Mouse (Mus musculus) cerebellum, adult 11-12 months (tissue): ENCODE data around the gene Olfr1383.
"Not testable (repeated sequence)": the region's sequence is repeated elsewhere in the genome, so short reads cannot be mapped to it uniquely, and the experiment has no call there.

Experiments used
- DNase-seq: peaks from one replicate; pipeline ENCODE4 v3.0.0; 2022

Gene Olfr1383

DNA sequence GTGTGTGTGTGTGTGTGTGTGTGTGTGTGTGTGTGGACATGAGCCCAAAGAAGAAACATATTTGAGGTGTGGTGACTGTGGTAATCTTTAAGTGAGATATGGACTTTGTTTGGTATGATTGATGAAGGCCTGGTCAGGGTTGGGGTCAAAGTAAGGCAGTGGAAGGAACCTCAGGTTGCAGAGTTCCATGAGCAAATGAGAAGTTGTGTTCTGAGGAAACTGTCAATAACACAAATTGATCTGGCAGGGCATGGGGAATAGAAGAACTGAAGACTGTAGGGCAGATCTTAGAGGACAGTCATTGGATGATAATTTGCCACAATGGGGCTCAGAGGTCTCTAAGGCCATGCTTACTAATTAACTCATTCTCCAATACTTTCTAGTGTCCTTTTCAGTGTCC, at the start of gene Olfr1383:
Gene Olfr1383, plus strand, starts transcription at position 301 of the 400 bp plus-strand sequence.
- no peak for DNase-seq

DNA sequence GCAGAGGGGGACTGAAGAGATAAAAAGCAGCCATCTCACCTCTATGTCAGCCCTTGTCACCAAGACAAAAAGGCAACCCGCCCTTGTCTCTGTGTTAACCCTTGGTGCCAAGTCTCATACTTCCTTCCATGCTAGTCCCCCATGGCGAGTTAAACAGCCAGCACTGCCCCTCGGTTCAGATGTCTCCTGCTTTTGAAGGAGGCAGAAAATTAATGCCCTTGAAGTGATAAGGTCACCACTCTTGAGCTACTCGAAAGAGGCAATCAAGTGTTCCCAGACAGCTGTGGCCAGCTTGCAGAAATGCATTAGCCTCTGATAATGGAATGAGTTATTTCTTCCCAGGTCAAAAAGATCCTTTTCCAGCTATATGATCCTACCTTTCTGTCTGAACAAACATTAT, 33.5 kb upstream of the Olfr1383 start:
- DNase-seq = no peak

DNA sequence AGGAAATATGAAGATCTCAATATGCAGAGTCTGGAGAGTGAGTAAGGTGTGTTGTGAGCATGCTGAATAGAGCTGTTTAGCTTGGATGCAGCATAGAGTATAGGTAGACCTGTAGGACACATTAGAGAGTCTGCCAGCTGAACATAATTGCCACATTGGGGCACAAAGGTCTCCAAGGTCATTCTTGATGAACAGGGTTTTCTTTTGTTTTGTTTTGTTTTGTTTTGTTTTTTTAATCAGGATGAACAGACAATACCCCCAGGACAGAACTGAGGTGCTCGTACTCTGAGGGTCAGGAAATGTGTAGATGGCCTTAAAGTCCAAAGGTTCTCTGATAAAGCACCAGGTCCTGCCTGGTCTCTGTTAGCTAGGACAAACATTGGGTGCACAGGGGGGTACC, 30.7 kb upstream of the Olfr1383 start, which contains the start of gene Olfr1385:
Gene Olfr1385, plus strand, starts transcription at position 301 of the 400 bp plus-strand sequence.
- not testable (repeated sequence) for DNase-seq

DNA sequence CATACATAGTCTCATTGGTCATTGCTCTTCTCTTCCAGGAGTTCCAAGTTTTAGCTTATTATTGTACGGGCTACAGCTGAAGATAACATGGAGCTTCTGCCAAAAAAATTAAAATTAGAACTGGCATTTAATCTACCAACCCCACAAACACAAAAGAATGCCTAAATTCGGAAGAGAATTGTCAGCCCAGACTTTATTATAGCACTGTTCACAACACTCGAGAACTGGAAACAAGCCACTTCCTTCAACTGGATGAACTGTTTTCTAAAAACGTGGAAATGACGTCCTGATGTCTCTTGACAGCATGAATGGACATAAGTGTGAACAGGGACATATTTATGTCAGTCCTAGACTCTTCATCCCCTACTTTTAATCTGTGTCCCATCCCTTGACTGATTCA, 1.4 kb upstream of the Olfr1383 start:
- DNase-seq = no peak

DNA sequence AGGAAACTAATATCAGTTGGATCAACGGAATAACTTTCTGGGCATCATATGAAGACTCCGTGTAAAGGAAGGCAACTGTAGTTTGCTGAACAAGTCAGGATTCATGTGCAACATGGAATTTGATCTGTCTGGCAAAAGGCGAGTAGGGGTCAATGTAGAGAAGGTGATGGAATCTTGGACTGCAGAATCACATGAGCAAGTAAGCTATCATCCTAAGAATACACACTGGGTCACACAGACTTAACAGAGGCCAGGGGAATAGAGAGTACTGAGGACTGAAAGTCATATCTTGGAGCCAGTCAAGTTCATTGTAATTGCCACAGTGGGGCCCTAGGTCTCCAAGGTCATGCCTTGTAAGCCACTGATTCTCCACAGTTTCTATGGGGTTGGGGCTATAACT, 8.5 kb downstream of the Olfr1383 start, which contains the start of gene Olfr1382:
Gene Olfr1382, plus strand, starts transcription at position 301 of the 400 bp plus-strand sequence.
- no peak for DNase-seq

DNA sequence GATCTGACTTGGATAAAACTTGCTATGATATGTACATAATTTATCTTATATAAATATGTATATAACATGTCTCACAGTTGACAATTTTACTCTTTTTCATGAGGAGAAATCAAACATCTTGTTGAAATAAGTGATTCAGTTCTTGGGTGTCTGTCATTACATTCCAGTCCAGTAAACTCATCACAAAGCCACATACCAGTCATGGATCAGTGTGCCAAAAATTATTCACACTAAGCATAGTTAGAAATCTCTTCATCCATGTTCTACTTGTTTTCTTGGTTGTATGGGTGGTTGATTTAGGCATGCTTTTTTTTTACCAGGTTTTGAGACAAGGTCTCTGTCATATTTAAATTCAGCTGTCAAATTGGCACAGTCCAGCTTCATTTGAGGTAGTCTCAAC, 13.3 kb downstream of the Olfr1383 start:
- no peak for DNase-seq

DNA sequence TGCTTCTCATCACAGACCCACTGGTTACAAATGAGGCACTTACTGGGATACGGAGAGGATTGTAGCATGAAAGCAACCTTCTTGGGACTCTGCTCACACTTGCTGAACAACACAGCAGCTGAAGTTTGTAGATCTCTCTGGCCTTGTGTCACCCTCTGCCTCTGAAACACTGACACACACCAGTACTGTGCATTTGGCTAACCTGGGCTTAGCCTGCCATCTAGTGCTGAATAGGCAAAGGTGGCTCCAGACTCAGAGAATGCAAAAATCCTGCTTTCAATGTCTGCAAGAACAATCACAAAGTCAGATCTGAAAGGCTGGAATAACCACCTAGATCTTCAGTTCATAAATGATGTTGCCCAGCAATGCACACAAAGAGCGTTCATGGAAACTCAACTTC, 17.2 kb downstream of the Olfr1383 start:
- not testable (repeated sequence) for DNase-seq

DNA sequence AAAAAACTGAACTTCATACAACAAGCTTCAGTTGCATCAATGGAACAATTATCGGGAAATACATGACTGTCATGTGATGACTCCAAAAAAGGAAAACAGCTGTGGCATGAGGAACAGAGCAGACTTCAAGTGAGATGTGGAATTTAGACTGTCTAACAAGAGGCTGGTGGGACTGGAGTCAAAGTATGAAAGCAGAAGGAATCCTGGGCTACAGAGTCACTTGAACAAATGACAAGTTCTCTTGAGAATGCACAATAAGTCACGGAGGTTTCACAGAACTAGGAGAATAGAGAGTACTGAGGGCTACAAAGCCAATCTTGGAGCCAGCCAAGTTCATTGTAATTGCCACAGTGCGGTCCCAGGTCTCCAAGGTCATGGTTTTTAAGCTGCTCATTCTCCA, 23.7 kb downstream of the Olfr1383 start, which contains the start of gene Olfr1381:
Gene Olfr1381, plus strand, starts transcription at position 301 of the 400 bp plus-strand sequence.
- DNase-seq = not testable (repeated sequence)

DNA sequence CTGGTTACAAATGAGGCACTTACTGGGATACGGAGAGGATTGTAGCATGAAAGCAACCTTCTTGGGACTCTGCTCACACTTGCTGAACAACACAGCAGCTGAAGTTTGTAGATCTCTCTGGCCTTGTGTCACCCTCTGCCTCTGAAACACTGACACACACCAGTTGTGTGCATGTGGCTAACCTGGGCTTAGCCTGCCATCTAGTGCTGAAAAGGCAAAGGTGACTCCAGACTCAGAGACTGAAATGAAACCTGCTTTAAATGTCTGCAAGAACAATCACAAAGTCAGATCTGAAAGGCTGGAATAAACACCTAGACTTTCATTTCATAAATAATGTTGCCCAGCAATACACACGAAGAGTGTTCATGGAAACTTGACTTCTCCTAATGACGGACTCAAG, 34.6 kb downstream of the Olfr1383 start:
- DNase-seq = not testable (repeated sequence)

DNA sequence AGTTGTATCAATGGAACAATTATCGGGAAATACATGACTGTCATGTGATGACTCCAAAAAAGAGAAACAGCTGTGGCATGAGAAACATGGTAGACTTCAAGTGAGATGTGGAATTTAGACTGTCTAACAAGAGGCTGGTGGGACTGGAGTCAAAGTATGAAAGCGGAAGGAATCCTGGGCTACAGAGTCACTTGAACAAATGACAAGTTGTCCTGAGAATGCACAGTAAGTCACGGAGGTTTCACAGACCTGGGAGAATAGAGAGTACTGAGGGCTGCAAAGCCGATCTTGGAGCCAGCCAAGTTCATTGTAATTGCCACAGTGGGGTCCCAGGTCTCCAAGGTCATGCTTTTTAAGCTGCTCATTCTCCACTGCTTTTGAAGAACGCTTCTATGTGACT, 37.1 kb downstream of the Olfr1383 start, which contains the start of gene Olfr1380:
Gene Olfr1380, plus strand, starts transcription at position 301 of the 400 bp plus-strand sequence.
- not testable (repeated sequence) for DNase-seq

DNA sequence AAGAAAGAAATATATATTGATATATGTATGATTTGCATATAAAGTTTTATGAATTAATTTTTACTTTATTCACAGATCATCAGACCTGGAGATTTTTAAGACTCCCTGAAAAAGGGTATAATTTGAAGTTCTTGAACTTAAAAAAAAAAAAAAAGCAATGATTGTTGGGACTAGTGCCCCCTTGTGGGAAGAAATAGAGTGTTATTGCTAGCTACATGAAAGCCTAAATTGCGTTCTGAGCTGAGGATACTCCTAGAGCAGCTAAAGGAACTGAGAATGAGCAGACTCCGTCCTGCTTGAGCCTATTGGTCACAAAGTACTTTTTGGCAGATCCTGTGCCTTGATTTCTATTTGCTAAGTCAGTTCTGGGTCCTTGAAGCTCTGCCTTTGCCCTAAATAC, 55.6 kb downstream of the Olfr1383 start:
- not testable (repeated sequence) for DNase-seq
